Mouse (Mus musculus): ENCODE results near the gene Fus.
"Not testable (repeated sequence)": the region's sequence is repeated elsewhere in the genome, so short reads cannot be mapped to it uniquely, and the experiment has no call there.

Gene Fus

GRCm38 (mm10) chr7:128004487-128005362 lies 37.5 kb downstream of the Fus start:
- DNase-seq (ENCODE audit: low spot score in 2 of 2), result no peak

- DNase-seq (ENCODE audit: low spot score in 2 of 2), result no peak
These were observed 38.9 kb downstream of the Fus start for GRCm38 (mm10) chr7:128006193-128006592.

- DNase-seq (ENCODE audit: low spot score in 2 of 2), result no peak
These were observed 42.6 kb downstream of the Fus start for GRCm38 (mm10) chr7:128009715-128010340.

- no peak for DNase-seq (ENCODE audit: low spot score in 2 of 2)
These were observed 45.0 kb downstream of the Fus start for GRCm38 (mm10) chr7:128012136-128012780.

- DNase-seq (ENCODE audit: low spot score in 2 of 2), result no peak
These were observed 45.9 kb downstream of the Fus start for GRCm38 (mm10) chr7:128013116-128013515.

GRCm38 (mm10) chr7:128016134-128016533 lies 48.9 kb downstream of the Fus start:
- not testable (repeated sequence) for DNase-seq (ENCODE audit: low spot score in 2 of 2)

GRCm38 (mm10) chr7:128016650-128017049 lies 49.4 kb downstream of the Fus start:
- no peak for DNase-seq (ENCODE audit: low spot score in 2 of 2)

- DNase-seq (ENCODE audit: low spot score in 2 of 2), result no peak
These were observed 51.0 kb downstream of the Fus start for GRCm38 (mm10) chr7:128018275-128018674.

- DNase-seq (ENCODE audit: low spot score in 2 of 2), result no peak
These were observed 51.9 kb downstream of the Fus start for GRCm38 (mm10) chr7:128019187-128019586.

GRCm38 (mm10) chr7:128022974-128023373 lies 55.7 kb downstream of the Fus start:
- no peak for DNase-seq (ENCODE audit: low spot score in 2 of 2)

- DNase-seq (ENCODE audit: low spot score in 2 of 2), result no peak
These were observed 56.3 kb downstream of the Fus start for GRCm38 (mm10) chr7:128023565-128023964.

GRCm38 (mm10) chr7:128024364-128024763 lies 57.1 kb downstream of the Fus start:
- DNase-seq (ENCODE audit: low spot score in 2 of 2), result no peak

- no peak for DNase-seq (ENCODE audit: low spot score in 2 of 2)
These were observed 57.7 kb downstream of the Fus start for GRCm38 (mm10) chr7:128024932-128025331.

- DNase-seq (ENCODE audit: low spot score in 2 of 2), result no peak
These were observed 58.1 kb downstream of the Fus start for GRCm38 (mm10) chr7:128025381-128025780.

- no peak for DNase-seq (ENCODE audit: low spot score in 2 of 2)
These were observed 64.2 kb downstream of the Fus start for GRCm38 (mm10) chr7:128031403-128031976.

GRCm38 (mm10) chr7:128032290-128032988 lies 65.2 kb downstream of the Fus start:
- DNase-seq (ENCODE audit: low spot score in 2 of 2), result no peak

- no peak for DNase-seq (ENCODE audit: low spot score in 2 of 2)
These were observed 65.7 kb downstream of the Fus start for GRCm38 (mm10) chr7:128032989-128033293.

- DNase-seq (ENCODE audit: low spot score in 2 of 2), result no peak
These were observed 66.4 kb downstream of the Fus start for GRCm38 (mm10) chr7:128033616-128034015.
